Mouse (Mus musculus) thymus, adult 2 months (tissue): ENCODE measurements around the gene Gm5129.

ENCODE experiments used
- CTCF ChIP-seq: fragments of 200-500 bp; IDR thresholded peaks from 2 replicates; pipeline ENCODE4 v1.5.1; 2012; ENCODE audit warnings: mild to moderate bottlenecking, control low read depth, low read length, moderate library complexity, borderline replicate concordance; ENCODE audit not compliant: control insufficient read depth, poor library complexity, insufficient read depth; ENCODE audit errors: extremely low read depth
- POLR2A ChIP-seq: fragments of 200-500 bp; IDR thresholded peaks from 2 replicates; pipeline ENCODE4 v1.6.1; 2012; ENCODE audit warnings: mild to moderate bottlenecking, low read length, control low read depth, moderate library complexity; ENCODE audit not compliant: control insufficient read depth, poor library complexity, insufficient read depth; ENCODE audit errors: extremely low read depth

DNA sequence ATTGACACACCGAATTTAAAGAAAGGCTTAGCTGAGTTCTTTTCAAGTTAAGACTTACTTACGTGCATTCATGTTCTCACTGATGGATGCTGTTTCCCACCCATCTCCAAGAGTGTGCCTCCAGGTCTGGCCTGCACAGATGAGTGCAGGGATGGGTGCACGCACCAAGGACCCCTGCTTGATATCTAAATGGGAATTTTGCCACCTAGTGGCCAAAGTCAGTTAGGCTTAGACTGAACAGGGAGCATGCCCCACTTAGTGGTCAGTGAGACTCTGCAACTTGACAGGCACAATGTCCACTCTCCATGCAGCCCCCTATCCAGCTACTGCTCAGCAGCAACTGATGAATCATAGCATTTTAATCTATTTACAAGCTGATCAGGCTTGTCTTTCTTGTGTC lies 48.1 kb downstream of the Gm5129 start:
- TF ChIP-seq CTCF (peak; percentile 64; the same call in 1 of the 2 replicates), POLR2A (no peak)
